Mouse (Mus musculus) brain, adult 2 months (tissue): ENCODE measurements around the gene Ddx50.
"Not testable (repeated sequence)": the region's sequence is repeated elsewhere in the genome, so short reads cannot be mapped to it uniquely, and the experiment has no call there.

ENCODE experiments used
- DNase-seq: peaks from one replicate; pipeline ENCODE4 v3.0.0; 2011; ENCODE audit warnings: low read depth, low spot score

The Ddx50 gene

DNA sequence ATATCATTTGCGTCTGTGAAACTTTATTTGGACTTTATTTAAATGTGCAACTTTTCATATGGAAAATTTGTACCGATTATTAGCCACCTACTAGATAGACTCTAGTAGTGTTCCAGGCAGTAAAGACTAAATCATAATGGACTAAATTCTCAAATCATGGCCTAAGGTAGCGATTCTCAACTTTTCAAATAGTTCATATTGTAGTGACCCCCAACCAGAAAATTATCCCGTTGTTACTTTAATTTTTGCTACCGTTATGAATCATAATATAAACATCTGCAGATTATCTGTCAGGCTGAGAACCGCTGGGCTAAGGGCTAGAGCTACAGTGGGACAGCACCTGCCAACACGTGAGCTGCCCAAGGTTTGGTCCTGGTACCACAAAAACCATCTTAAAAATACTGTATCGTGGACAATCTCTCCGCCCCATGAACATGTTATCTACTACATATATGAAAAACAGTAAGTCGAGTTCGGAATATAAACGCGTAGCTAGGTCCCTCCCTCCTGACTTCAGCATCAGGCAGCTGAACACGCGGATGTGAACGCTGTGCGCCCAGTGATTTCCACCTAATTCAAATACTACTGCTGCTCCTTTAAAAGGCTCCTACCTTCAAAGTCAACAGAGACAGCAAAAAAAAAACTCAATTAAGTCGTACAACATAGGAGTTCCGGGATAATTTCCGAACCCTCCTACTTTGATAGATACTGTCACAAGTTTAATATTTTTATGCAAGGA is 49.8 kb downstream of the Ddx50 start:
- DNase-seq: peak; percentile 19

DNA sequence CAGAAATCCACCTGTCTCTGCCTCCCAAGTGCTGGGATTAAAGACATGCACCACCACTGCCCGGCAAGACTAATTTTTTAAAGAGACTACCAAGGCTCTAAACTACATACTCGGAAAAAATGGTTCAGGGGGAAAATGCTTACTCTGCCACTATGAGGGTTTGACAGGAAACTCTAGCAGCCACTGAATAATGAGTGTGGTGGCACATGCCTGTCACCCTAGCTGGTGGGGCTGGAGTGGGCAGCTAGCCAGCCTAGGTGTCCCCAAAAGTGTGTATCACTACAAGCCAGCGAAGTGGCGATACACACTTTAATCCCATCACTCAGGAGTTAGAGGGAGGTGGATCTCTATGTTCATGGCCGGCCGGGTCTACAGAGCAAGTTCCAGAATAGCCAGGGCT is 51.0 kb downstream of the Ddx50 start:
- no peak for DNase-seq

DNA sequence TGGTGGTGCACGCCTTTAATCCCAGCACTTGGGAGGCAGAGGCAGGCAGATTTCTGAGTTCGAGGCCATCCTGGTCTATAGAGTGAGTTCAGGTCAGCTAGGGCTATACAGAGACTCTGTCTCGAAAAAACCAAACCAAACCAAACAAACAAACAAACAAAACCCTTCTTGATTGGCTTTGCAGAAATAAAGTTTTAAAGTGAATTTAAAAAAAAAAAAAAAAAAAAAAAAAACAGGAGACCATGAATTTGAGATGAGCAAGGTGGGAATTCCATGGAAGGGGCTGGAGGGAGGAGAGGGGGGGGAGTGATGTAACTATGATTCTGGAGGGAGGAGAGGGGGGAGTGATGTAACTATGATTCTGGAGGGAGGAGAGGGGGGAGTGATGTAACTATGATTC is 51.7 kb downstream of the Ddx50 start:
- not testable (repeated sequence) for DNase-seq

DNA sequence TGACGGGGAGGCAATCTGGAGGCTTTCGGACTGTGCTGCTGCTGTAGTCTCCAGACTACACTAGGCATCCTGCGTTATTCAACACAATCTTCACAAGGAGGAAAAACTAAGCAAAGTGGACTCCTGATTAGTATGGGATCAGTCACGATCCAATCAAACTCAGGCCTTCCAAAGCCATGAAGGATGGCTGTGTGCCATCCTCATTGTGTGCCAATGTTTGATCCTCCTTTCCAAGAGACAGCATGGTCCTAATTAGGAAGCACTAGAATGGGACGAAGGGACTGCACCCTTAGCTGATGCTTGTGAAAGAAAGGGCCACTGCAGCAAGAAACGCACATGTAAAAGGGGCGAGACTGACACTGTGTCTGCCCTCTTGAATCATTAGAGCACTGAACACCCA is 58.5 kb downstream of the Ddx50 start:
- DNase-seq: no peak

DNA sequence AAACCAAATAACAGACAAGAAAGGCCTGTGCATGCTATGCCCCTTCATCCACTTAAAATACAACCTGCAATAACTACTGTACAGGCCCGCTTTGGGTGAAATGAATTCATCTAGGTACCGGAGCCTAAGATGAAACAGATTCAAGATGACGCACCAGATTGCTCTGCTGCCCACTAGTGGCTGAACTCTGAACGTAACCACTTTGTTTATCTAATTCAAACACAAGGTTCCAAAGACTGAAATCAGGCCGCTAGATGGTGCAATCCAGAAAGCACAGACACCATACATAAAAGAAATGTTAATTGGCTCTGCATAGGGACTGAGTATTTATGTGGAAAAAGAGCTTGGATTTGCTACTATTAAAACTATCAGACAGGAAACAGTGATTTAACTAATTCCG is 60.8 kb downstream of the Ddx50 start:
- DNase-seq: peak; percentile 96

DNA sequence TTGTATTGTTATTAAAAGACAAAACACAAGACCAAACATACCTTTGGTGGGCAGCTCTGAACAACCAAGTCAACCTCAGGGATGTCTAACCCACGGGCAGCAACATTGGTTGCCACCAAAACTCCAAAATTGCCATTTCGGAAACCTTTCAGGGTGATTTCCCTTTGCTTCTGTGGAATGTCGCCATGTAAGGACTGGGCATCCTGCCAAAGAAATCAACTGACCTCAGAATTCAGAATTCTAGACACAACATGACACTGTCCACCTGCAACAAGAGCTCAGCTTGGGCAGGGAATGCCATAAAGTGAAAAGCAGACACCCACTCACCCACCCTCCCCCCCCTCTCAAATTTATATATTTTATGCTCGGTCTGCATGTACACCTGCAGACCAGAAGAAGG is 62.4 kb downstream of the Ddx50 start:
- peak; percentile 15 for DNase-seq

DNA sequence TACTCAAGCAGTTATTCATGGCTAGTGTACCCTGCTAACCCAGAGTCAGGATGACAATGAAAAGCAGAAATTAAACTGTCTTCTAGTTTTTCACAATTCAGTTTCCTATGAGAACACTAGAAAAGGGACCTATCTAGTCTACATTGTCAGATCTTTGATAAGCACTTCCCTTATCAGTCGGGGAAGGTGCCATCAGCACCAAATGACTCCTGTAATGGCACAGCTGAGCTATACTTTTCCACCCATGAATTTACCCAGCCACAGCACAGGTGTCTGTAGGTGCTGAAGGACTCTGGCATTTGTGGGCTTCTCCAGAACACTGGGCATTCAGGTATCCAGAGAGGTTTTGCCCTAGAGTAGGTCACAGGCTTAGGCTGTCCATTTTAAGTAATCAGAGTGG is 67.8 kb downstream of the Ddx50 start:
- no peak for DNase-seq

DNA sequence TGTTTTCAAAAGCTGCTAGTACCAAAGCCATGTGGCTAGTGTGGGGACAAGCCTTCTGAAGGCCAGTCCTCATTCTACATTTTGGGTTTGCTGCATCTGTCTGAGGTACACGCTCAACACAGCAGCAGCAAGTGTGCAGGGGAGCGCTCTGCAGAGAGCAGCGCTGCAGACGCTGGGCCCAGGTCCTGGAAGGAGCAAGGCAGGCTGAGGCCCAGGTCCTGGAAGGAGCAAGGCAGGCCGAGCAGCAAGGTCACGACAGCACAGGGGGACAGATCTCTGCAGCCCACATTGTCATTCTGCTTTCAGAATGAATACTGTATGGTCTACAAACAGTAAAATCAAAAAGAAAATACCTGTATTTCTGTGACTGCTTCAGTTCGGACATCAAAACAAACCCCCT is 68.3 kb downstream of the Ddx50 start:
- no peak for DNase-seq

DNA sequence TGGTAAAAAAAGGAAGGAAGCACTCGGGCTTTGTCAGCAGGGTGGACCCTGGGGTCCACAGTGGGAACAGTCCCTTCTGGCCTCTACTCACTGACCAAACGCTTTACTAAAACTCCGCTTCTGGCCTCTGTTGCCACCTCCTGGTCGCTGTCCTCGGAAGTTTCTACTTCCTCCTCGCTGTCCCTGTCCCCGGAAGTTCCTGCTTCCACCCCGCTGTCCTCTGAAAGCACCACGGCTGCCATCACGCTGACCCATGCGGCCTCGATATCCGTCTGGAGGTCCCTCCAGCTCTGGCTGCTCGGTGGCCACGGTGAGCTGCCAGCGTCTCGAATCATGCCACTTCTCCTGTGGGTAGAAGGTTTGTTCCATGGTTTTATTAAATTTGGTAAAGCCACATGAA is 68.8 kb downstream of the Ddx50 start:
- DNase-seq: no peak

DNA sequence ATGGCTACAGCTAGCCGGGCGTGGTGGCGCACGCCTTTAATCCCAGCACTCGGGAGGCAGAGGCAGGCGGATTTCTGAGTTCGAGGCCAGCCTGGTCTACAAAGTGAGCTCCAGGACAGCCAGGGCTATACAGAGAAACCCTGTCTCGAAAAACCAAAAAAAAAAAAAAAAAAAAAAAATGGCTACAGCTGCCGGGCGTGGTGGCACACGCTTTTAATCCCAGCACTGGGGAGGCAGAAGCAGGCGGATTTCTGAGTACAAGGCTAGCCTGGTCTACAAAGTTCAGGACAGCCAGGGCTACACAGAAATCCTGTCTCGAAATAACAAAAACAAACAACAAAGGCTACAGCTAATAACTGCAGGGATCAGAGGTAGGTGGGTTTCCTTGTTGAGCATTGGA is 71.9 kb downstream of the Ddx50 start:
- DNase-seq: not testable (repeated sequence)

DNA sequence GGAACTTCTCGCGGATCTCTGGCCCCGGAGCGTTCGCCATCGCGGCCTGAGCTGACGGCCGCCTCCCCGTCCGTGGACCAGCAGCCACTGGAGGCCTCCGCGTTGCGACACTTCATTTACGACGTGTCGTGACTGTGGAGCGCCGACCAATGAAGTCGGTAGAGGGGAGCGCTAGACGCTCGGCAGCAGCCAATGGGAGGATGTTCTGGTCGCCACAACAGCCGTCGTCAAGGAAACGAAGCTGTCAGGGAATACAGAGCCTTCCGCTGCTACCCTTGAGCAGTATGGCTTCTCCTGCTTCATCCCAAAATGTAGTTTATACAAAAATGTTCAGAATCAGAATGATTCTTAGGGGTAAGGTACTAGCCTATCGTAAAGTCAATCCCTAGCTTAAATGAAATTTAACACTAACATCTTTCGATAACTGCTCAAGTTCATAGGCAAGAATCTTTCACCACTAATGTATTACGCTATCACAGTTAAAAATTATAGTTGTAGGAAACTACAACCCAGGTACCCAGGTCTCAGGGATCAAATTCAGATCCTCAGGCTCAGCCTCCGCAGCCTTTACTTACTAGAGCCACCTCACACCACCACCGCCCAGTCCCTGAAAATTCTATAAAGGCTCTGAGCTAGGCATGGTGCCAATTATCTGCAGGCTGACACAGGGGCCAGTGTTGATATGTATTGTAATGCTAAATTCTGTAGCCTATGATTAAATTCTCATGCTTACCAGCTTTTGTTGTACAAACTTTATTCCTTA is 72.5 kb downstream of the Ddx50 start, which contains the start of gene Kif1bp:
Gene Kif1bp, minus strand, starts transcription at position 120 of the 763 bp plus-strand sequence.
- DNase-seq: peak; percentile 100

DNA sequence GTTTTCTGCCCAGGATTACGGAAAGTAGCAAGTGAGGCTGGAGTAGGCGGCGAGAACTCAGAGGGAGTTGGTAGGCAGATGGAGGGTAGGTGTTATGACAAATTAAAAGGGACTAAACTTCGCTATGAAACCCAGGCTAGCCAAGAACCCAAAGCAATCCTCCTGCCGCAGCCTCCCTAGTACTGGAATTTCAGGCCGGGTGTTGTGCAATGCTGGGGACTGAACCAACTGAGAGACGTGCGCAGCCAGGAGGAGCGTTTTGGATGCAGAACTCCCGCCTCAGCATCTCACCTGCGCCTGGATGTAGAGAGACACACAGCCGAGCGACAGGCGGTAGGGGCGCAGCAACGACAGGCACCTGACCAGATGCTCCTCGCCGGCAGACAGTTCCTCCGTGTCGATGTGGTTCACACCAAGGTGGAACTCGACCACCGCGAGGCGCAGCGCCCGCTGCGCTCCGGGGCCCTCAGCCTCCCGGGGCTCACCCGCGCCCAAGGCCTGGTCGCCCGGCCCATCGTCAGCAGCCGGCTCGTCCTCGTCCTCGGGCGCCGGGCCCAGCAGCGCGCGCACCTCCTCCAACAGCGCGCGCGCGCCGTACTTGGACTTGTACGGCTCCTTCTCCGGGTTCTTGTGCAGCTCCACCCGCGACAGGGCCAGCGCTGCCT is 73.2 kb downstream of the Ddx50 start:
- DNase-seq: peak; percentile 67

DNA sequence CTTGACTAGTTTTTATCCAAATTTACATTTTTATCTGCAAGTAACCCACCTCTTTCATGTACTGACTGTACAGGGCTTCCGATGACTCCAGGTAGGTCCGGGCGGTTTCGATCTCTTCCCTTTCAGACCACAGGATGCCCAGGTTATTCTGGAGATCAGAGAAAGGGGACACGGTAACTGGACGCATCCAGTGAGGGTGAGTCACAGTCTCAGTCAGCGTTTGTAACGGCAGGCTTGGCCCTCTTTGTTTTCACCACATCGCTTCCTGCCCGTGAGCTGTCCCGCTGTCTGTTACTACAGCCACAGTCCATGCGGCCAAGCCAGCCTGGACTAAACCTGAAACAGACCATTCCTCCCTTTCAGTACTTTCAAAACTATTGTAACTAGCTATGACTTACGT is 76.0 kb downstream of the Ddx50 start:
- no peak for DNase-seq

DNA sequence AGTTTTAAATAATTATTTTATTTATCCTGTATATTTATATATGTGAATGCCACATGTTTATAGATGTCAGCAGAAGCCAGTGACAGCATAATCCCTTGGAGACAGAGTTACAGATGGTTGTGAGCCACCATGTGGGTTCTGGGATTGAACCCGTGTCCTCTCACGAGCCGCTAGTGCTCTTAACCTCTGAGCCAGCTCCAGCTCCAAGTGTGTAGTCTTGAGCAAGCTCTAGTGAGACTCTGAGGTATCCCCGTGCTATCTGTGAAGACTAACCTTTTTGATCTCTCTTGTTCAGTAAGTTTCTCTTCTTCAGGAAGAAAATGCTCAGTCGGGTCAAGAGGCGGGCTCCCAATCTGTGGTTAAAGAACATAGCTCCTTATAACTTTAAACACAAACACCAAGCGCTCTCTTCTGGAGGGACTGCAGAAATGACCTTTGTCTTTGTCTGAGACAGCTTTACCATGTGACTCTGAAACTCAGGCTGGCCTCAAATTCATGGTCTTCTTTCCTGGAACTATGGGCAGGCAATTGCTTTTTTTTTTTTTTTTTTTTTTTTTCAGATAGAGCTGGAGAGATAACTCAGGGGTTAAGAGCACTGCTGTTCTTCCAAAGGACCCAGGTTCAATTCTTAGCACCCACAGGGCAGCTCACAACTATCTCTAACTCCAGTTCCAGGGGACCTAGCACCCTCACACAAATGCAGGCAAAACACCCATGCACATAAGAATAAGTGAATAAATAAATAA is 80.7 kb downstream of the Ddx50 start:
- no peak for DNase-seq

DNA sequence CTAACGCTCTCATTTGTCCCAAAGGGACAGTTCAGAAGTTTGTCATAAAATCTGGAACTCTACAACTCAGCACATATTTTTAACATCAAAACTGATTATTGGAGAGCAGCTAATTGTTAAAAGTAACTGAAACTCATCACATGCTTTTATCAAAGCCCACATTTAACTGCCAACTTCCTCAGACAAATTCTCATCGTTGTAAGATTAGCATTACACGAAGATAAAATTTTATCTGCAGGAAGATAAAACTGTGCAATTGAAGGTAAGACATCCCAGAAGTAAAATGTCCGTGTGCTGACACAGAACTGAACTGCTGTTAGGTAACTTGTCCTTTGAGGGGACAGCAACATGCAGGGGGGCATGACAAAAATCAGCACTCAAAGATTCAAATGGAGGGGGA is 82.2 kb downstream of the Ddx50 start:
- DNase-seq: no peak
